Mouse (Mus musculus): ENCODE measurements around the gene Plekha3.

The Plekha3 gene

DNA sequence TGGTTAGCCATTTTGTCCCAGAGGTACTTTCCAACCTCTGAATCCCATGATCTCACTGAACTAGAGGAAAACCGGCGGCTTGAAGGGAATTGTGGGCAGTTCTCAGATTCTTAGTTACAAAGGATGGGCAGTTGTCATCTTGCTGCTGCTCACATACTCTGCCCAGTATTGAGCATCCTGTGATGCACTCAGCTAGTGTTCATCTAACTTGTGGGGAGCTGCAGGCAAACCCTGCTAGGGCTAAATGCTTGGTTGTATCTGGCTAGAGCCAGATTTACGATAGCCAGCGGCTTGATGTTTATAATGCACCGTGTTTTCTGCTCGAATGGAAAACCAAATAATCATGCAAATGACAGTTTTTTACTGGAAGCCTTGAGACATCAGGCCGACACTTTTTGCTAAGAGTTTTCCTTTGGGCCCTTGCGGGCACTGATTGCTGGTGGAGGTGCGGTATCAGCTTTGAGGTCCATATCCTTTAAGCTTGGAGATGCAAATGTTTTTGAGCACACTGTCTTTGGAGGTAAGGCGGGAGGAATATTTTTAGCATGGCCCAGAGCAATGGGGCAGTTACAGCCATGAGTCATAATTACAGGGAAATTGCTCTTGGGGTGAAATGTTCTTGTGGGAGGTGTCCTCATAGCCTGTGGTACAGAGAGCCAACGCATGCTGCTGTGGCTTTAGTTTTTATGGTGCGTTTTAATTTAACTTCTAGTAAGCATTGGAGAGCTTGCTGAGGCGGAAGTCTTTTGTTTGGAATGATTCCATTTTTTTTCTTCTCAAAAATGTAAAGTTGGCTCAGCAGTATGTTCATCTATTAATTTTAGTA lies 1.5 kb downstream of the Plekha3 start:
- DNase-seq (ENCODE audit: low read depth, low spot score) = no peak

DNA sequence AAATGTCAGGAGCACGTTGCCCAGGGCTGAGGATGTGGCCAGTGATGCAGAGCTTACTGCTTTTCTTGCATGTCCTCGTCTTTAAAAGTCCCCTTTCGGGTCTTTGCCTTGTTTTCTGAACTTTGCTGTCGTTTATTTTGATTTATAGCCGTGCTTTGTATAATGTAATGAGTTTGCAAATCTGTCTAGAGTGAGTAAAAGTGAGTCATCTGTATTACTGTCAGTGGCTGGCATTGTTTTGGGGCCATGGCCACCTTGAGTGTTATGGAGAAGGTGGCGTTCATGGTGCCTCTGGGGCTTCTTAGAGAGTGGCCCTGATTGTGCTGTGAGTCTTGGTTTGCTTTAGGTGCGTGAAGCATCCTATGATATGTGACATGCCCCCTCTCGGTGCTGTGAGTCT lies 7.2 kb downstream of the Plekha3 start:
- DNase-seq (ENCODE audit: low read depth, low spot score) = no peak

DNA sequence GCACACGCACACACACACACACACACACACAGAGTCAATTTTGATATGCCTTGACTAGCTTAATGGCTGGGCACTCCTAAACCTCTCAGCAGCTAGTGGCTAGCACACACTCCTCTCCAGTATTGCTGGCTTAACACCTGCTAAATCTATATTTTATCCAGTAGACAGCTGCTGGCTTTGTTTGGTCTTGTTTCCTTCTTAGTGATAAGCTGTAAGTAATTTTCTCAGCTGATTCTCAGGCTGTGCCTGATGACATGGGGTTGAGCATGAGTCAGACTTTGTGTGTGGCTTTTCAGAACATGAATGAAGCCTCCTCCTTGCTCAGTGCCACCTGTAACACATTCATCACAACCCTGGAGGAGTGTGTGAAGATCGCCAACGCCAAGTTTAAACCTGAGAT lies 11.9 kb downstream of the Plekha3 start:
- DNase-seq (ENCODE audit: low read depth, low spot score) = no peak

DNA sequence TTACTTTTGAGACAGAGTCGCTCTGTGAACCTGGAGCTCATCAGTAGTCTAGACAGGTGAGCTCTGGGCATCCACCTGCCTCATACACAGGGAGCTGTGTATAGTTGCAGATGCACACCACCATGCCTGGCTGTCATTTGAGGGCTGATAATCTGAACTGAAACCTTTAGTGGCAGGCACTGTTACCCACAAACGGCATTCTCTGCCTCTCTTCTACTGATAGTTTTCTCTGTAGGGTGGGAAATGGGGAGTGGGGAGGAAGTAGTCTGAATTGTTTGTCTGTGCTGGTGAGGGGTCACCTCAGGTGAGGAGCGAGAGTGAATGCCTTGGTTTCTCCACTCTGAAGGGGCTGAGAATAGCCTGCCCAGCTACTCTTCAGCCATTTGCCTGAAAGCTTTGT lies 12.5 kb downstream of the Plekha3 start:
- DNase-seq (ENCODE audit: low read depth, low spot score) = no peak

DNA sequence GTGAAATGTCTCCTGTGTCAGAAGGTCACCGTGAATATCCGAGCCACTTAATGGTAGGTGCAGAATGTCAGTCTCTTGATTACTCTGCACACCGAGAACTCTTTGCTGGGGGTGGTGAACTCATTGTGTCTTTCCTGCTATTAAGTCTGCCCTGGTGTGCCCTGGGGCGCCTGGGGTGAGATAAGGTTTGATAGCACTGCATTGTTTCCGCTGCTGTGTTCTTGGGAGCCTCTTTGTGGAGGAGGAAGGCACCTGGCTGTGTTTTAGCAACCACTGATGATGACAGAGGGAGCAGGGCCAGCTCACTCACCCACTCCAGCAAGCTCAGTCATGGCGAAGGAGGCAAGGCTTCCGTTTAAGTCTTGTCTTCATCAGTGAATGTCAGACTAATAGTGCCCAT lies 13.1 kb downstream of the Plekha3 start:
- no peak for DNase-seq (ENCODE audit: low read depth, low spot score)

- DNase-seq (ENCODE audit: low read depth, low spot score) = no peak
Measured at GRCm38 (mm10) chr2:76690436-76691204, 15.5 kb downstream of the Plekha3 start.

- no peak for DNase-seq (ENCODE audit: low read depth, low spot score)
Measured at GRCm38 (mm10) chr2:76693765-76694164, 18.7 kb downstream of the Plekha3 start.

- DNase-seq (ENCODE audit: low read depth, low spot score) = no peak
Measured at GRCm38 (mm10) chr2:76695290-76695689, 20.2 kb downstream of the Plekha3 start.

DNA sequence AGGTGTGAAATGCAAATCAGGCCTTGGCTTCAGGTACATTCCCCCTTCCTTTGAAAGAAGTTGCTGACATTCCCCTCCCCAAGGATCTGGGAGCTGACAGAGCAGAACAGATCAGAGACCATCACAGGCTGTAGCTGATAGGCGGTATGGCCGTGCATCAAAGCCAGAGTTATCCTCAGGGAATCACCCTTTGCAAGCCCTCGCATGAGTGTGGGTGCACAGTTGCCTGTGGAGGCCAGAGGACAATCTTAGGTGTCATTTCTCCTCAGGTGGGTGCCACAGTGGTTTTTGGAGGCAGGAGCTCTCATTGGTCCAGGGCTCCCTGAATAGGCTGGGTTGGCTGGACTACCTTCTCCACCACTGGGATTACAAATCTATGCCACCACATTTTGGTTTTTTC lies 27.1 kb downstream of the Plekha3 start:
- no peak for DNase-seq (ENCODE audit: low read depth, low spot score)

- DNase-seq (ENCODE audit: low read depth, low spot score) = no peak
Measured at GRCm38 (mm10) chr2:76702751-76703150, 27.7 kb downstream of the Plekha3 start.

- no peak for DNase-seq (ENCODE audit: low read depth, low spot score)
Measured at GRCm38 (mm10) chr2:76705655-76706054, 30.6 kb downstream of the Plekha3 start.

- DNase-seq (ENCODE audit: low read depth, low spot score) = no peak
Measured at GRCm38 (mm10) chr2:76708512-76708911, 33.4 kb downstream of the Plekha3 start.

- no peak for DNase-seq (ENCODE audit: low read depth, low spot score)
Measured at GRCm38 (mm10) chr2:76714984-76715383, 39.9 kb downstream of the Plekha3 start.

DNA sequence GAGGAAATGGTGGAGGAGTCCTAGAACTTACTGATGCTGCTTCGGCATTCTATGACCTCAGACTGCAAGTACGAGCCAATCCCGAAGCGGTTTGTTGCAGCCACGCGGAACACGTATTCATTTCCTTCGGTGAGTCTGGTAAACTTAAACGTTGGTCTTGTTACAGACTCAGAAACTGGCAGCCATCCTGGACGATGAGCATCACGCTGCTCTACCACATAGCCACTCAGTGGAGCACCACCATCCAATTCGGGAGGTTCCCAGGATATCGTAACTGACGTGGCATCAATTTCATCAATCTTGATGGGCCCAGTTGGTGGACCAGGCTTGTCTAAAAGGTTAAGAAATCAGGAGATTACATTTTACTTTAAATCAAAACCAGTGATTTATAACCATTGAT lies 44.6 kb downstream of the Plekha3 start:
- no peak for DNase-seq (ENCODE audit: low read depth, low spot score)

Data from embryo, embryonic 11.5 days (tissue).